Mouse (Mus musculus) left cerebral cortex, postnatal 36 days (tissue): Measurements from ENCODE around the gene Maff. TPM values are rescaled to one million over a fixed set of nuclear protein-coding genes. Genes with fewer than 3 reads are reported as not detected.

ENCODE experiments used
- DNase-seq, 2 experiments: peaks; one replicate each; pipeline ENCODE4 v3.0.0; 2021 to 2022; ENCODE audit warnings: low spot score in 2 of 2, mixed read lengths in 1 of 2
- intact Hi-C: fragments of 180-260 bp; cut with DNase I; formaldehyde crosslinking; loops from one replicate; pipeline ENCODE4 v1.15.1; 2025
- total RNA-seq, 2 experiments: library from RNA; stranded (reverse); gene quantifications; 2 replicates each; pipeline ENCODE4 v1.2.3; 2021

Gene Maff
- total RNA-seq, 2 experiments from 2014 or later = 1.6 to 2.0 TPM

DNA sequence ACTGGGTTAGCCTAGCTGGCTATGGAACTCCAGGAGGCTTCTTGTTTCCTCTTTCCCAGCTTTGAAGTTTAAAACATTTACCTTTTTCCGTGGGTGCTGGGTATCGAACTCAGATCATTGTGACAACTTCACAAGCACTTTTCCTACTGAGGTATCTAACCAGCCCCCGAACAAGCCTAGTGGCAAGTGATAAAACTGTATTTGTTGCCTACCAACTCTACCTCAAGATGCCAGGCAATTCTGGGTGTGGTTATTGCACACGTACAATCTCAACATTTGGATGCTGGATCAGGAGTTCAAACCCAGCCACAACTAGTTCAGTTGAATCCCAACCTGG lies 17.5 kb upstream of the Maff start:
- no peak for DNase-seq
- intact Hi-C loops = no loop called here

DNA sequence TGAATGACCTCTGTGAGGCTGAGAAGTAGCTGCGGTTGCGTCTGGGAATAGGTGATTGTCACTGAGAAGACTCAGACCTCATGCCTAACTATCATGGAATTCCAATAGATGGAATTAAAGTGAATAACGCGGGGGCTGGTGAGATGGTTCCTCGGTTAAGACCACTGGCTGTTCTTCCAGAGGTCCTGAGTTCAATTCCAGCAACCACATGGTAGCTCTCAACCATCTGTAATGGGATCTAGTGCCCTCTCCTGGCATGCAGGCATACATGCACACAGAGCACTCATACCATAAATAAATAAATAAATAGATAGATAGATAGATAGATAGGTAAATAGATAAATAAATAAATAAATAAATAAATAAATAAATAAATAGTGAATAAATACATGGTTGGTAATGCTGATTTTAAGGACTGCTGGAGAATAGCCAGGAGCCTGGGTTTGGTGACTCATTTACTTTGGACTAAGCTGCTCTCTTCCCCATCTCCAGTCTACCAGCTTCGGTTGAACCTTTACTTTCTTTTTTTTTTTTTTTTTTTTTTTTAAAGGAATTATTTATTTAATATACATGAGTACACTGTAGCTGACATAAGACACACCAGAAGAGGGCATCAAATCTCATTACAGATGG lies 17.0 kb upstream of the Maff start:
- no peak for DNase-seq

DNA sequence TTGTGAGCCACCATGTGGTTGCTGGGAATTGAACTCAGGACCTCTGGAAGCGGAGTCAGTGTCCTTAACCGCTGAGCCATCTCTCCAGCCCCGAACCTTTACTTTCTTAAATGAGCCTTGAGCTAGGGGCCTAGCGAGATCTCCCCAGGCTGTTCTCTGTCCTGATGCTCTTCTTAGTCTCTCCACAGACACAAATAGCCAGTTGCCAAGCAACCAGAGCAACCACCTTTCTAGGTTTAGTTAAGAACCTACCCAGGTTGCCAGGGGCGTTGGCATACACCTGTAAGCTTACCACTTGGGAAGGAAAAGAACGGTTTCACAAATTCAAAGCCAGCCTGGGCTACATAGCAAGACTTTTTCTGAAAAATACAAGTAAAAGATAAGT lies 16.4 kb upstream of the Maff start:
- no peak for DNase-seq
- intact Hi-C loops = no loop called here

More for the DNA sequence above, 17.0 kb upstream of the Maff start:
- intact Hi-C loops = no loop called here

- no peak for DNase-seq
- intact Hi-C loops = no loop called here
Observed at GRCm38 (mm10) chr15:79330521-79330920, 15.9 kb upstream of the Maff start.

DNA sequence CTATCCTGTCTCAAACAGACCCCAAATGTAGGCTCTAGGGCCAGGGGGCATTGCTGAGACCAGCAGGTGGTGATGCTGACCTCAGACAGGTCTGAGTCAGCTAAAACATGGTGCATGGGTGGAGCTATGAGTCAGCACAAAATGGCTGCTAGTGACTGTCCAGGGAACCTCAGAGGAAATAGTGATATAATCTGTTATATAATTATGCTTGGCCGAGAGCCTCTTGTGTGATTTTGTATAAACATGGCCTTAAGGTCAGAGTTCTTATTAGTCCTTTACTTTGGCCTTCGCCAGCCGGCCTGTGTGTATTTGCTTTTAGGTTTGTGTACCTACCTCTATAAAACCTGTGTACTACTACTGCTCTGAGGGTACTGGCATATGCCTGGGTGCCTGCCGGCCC lies 13.0 kb upstream of the Maff start:
- intact Hi-C loops = no loop called here
- no peak for DNase-seq

DNA sequence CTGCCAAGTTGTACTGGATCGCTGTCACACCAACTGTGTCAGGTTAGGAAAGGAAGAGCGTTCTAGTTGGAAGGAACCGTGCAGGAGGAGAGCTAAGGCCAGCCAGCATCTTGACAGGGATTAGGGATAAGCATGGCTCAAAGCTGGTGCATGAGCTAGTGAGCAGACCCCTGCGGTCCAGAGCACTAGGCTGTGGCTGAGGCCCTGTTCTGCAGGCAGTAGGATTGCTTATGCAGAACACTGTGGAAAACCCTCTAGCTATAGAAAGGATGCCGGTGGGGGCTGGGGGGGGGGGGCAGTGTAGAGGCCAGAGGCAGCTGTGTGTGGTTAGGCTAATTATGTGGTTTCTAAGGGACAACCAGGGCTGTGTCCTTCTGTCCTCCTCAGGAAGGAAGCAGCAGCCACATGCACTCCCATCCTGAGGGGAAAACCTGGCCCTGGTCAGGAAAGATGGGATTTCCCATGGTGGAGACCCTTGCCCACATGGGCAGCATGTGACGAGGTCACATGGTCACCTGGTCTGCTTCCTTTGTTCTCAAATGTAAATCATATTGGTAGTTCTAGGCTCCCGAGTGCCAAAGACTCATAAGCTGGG lies 11.3 kb upstream of the Maff start:
- DNase-seq = no peak
- intact Hi-C loops = no loop called here

- intact Hi-C loops = no loop called here
- no peak for DNase-seq
Observed at GRCm38 (mm10) chr15:79338978-79339377, 7.4 kb upstream of the Maff start.

GRCm38 (mm10) chr15:79342641-79343337 lies 3.6 kb upstream of the Maff start:
- no peak for DNase-seq
- intact Hi-C loops = no loop called here

DNA sequence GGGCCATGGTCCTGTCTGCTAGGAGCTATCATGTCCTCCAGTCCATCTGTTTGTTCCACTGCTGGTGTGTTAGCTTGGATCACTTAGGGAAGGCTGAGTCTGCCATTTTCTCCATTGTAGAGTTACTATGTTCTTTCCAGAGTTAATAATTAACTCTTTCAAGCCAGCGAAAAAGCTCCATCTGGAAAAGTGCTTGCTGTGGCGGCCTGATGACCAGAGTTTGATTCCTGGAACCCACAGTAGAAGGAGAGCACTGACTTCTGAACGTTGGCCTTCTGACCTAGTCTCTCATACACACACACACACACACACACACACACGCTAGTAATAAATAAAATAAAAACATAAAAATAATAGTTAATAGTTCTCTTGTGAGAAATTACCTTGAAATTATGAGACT lies 1.8 kb upstream of the Maff start:
- intact Hi-C loops = no loop called here
- DNase-seq = no peak

GRCm38 (mm10) chr15:79347165-79347844 lies 884 bp downstream of the Maff start:
- peak; percentile 80 to 83 for DNase-seq
- intact Hi-C loops = no loop called here

DNA sequence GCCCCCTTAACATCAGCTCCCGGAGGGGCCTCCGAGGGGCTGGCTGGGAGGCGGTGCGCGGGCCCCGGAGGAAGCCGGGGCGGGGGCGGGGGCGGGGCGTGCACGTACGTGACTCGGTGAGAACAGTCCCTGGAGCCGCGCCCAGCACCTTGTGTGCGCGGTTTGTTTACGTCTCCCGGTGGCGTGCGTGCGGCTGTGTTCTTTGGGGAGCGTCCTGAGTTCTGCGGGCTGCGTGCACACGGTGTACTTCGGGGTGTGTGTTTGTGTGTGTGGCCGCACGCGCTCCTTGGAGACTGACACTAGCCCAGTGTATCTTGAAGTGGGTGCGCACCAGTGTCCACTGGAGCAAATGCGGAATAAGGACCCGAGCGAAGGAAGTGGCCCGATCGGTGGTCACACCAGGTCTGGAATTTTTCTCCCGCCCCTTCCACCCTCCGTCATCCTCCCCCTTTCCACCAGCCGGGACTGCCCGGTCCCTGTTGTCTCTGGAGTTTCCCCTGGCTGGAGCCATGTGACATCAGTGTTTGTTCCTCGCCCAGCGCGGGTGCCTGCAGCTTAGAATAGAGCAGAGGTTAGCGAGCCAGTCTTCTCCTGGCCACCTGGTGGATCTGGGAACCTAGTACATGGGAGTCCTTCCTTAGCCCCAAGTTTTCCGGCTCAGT lies 1.6 kb downstream of the Maff start:
- intact Hi-C loops = no loop called here
- peak; percentile 25 to 36 for DNase-seq

- no peak for DNase-seq
- intact Hi-C loops = no loop called here
Observed at GRCm38 (mm10) chr15:79348651-79349050, 2.2 kb downstream of the Maff start.

DNA sequence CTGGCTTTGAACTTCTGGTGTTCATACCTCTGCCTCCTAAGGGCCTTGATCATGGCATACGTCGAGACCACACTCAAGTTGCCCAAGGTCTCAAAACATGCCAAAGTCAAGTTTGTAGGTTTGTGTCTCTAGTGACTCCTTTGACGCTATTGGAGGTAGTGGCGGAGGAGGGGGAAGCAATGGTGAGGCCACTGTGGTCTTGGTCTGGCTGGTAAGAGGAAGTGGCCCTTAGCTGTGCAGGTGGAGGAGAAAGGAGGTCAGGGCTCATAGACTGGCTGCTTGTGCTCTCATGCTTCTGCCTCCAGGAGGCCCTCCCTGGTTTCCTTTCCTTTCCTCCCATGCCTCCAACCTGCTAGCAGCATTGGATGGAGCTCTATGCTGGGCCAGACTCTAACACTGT lies 4.4 kb downstream of the Maff start:
- intact Hi-C loops = no loop called here
- no peak for DNase-seq

GRCm38 (mm10) chr15:79351331-79351767 lies 4.9 kb downstream of the Maff start:
- intact Hi-C loops = no loop called here
- no peak for DNase-seq

DNA sequence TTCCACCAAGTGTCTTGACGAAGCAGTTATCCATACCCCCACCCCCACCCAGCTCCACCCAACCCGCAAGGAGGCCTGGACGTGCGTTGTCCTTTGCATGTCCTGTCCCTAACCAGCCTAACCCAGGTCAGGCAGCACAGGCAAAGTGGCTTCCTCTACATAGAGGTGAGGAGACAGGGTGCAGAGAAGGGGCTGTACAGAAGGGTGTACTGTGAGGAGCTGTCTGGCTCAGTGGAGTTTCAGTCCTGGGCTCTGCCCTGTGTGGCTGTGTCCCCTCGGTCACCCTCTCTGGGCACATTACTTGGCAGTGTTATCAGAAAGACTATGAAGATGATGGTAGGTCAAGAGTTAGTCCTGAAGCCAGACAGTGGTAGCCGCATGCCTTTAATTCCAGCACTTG lies 6.1 kb downstream of the Maff start:
- intact Hi-C loops = no loop called here

DNA sequence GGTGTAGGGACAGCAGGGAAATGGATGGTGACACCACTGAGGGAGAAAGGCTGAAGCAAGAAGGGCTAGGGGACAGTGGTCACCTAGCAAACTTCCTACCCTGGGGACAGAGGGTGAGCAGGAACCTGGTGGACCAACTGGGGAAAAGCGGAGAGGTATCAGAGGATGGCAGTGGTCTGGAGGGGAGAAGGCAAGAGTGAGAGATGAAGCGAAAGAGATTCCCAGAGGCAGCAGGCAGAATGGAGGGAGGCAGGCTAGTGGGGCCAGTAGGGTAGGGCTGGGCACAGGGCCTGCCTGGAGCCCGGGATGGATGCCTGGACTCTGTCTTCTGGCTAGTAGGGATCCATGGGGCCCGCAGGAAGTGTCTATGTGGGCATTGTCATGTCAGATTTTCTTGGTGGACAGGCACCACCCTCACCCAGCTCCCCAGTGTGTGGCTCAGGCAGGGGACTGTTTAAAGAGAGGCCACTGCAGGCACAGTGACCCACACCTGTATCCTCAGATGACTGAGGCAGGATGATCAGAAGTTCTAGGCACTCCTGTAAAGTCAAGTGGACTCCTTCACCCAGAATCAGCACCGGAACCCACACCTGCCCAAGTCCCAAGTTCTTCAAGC lies 7.4 kb downstream of the Maff start:
- intact Hi-C loops = no loop called here

More for the DNA sequence above, 6.1 kb downstream of the Maff start:
- no peak for DNase-seq

GRCm38 (mm10) chr15:79354619-79355018 lies 8.2 kb downstream of the Maff start:
- no peak for DNase-seq
- intact Hi-C loops = no loop called here

More for the DNA sequence above, 7.4 kb downstream of the Maff start:
- no peak for DNase-seq

DNA sequence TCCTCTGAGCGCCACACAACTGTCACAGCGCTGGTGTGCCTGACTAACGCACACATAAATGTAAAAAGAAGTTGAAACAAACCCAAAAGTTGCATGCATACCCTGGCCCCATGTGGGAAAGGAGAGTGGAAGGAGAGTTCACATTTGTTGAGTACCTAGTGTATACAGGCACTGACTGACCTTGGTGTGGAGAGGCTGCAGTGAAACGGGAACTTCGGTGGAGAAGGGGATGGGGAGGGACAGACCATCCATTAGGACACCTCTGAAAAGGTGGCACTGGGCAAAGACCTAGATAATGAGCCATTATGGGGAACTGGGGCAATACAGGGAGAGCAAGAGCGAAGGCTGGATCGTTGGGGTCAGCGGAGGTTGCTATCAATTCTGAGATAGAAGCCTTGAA lies 10.1 kb downstream of the Maff start:
- intact Hi-C loops = no loop called here
- no peak for DNase-seq

- DNase-seq = peak; percentile 52 to 66
- intact Hi-C loops = no loop called here
Observed at GRCm38 (mm10) chr15:79357036-79357911, 10.9 kb downstream of the Maff start.
